Mouse (Mus musculus) hindbrain, embryonic 11.5 days (tissue): ENCODE data around the gene Dnajc17. TPM values are rescaled to one million over a fixed set of nuclear protein-coding genes. Genes with fewer than 3 reads are reported as not detected.

Experiments
- ATAC-seq: fragments of 200-750 bp; cut with Nextera tagmentation; 2 replicates; pipeline ENCODE4 v1.8.0; 2017; ENCODE audit warnings: mild to moderate bottlenecking, moderate TSS enrichment, moderate library complexity; ENCODE audit not compliant: low FRiP score
- DNase-seq: peaks from one replicate; pipeline ENCODE4 v3.0.0-alpha.2; 2015; ENCODE audit warnings: low spot score
- H3K27ac ChIP-seq: fragments of 300-500 bp; sonication (generic); 2 replicates; pipeline ENCODE4 v1.5.1; 2014; ENCODE audit warnings: mild to moderate bottlenecking, low read depth, low read length
- H3K27me3 ChIP-seq: fragments of 300-500 bp; sonication (generic); 2 replicates; pipeline ENCODE4 v1.6.1; 2014; ENCODE audit warnings: mild to moderate bottlenecking, low read length, moderate library complexity, mixed read lengths; ENCODE audit not compliant: control insufficient read depth, insufficient read depth
- H3K36me3 ChIP-seq: fragments of 300-500 bp; sonication (generic); 2 replicates; pipeline ENCODE4 v1.6.1; 2014; ENCODE audit warnings: mild to moderate bottlenecking, low read length, moderate library complexity, mixed read lengths; ENCODE audit not compliant: control insufficient read depth, insufficient read depth
- H3K4me1 ChIP-seq: fragments of 300-500 bp; sonication (generic); replicated peaks from 2 replicates; pipeline ENCODE4 v1.6.1; 2014; ENCODE audit warnings: low read length, mixed read lengths; ENCODE audit not compliant: control insufficient read depth, insufficient read depth
- H3K4me2 ChIP-seq: fragments of 300-500 bp; sonication (generic); replicated peaks from 2 replicates; pipeline ENCODE4 v1.6.1; 2014; ENCODE audit warnings: mild to moderate bottlenecking, low read depth, low read length
- H3K4me3 ChIP-seq: fragments of 300-500 bp; sonication (generic); 2 replicates; pipeline ENCODE4 v1.5.1; 2014; ENCODE audit warnings: low read depth, low read length
- H3K9ac ChIP-seq: fragments of 300-500 bp; sonication (generic); 2 replicates; pipeline ENCODE4 v1.6.1; 2014; ENCODE audit warnings: low read depth, low read length
- H3K9me3 ChIP-seq: fragments of 300-500 bp; sonication (generic); 2 replicates; pipeline ENCODE4 v1.6.1; 2016; ENCODE audit warnings: low read length; ENCODE audit not compliant: control insufficient read depth
- WGBS: fragments of 180-500 bp; shearing (Covaris S2); extraction: QIAGEN DNeasy Blood & Tissue Kit; methylation state at CpG from one replicate; pipeline ENCODE4 v1.1.7; 2014; 5-methylcytosine and 5-hydroxymethylcytosine counted together
- polyA plus RNA-seq: library from polyadenylated mRNA; unstranded; fragments of >200 nt; fragmentation: Nextera tagmentation; extraction: Ambion mirVana; gene quantifications from 2 replicates; pipeline ENCODE4 v1.2.1, GENCODE M21; 2014

Gene Dnajc17
- polyA plus RNA-seq, 1 experiment from 2014 or later: 22.2 TPM

DNA sequence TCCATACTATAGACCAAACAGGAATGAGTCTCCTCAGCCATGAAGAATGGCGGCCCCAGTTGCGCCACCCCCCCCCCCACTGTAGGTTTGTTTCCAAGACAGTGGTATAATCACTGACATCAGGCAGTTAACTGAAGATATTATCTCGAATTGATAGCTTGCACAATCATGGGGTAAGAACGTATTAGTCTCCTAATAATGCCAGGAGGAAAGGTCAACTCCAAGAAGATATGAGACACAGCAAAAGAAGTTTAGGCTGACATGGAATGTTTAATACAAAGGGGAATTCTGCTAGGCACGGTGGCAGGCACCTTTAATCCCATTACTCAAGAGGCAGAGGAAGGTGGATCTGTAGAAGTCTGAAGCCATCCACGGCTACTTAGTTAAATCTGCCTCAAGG is 62.2 kb downstream of the Dnajc17 start:
- Histone ChIP-seq H3K9me3 (no peaks in the 10 kb centered on the region), H3K27me3 (no peaks in the 10 kb centered on the region), H3K4me2 (no peak overlapping the region), H3K36me3 (peaks cover 17% of the 10 kb centered on the region), H3K27ac (no peak overlapping the region), H3K9ac (no peak overlapping the region), H3K4me1 (no peaks in the 10 kb centered on the region), H3K4me3 (no peak overlapping the region)
- ATAC-seq (no peak), DNase-seq (no peak)
- 92% methylated on average over 6 of the region's 6 CpGs for WGBS

DNA sequence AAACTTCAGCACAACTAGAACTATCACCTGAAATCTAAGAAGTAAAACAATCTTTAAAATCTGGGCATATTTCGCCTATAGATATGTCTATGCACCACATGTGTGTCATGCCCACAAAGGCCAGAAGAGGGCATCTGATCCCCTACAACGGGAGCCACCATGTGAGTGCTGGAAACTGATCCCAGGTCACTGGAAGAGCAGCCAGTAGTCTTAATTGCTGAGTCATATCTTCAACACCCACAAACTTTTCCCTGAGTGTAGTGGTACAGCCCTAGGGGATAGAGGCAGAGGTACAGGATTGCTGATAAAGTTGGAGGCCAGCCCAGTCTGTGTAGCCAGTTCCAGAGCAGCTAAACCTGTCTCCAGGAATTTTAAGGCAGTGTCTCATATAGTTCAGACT is 63.4 kb downstream of the Dnajc17 start:
- Histone ChIP-seq H3K9ac (no peak overlapping the region), H3K27me3 (no peaks in the 10 kb centered on the region), H3K9me3 (no peaks in the 10 kb centered on the region), H3K4me2 (no peak overlapping the region), H3K4me3 (no peak overlapping the region), H3K4me1 (no peaks in the 10 kb centered on the region), H3K36me3 (peaks cover 19% of the 10 kb centered on the region), H3K27ac (no peak overlapping the region)
- no peak for ATAC-seq
- DNase-seq: peak; percentile 11
- WGBS: 90% methylated on average over 2 of the region's 2 CpGs

DNA sequence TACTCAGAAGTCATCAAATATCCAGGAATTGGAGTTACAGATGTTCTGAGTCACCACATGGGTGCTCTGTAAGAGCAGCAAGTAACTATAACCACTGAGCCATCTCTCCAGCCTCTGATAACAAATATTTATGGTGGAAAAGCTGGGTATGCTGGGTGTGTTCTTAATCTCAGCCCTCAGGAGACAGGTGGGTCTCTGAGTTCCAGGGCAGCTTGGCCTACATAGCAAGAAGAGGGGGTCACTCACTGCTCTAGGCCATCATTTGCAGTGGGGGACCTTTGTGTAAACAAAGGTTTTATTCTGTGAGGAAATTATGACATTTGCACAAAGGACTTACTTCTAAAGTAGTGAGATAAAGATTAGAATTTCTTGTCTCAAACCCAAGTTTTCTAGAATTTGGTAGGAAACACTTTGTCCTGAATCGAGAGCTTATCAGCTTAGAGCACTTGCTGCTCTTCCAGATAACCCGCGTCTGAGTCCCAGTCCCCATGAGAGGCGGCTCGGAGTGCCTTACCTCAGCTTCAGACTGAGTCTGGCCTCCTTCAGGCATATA is 72.2 kb downstream of the Dnajc17 start:
- H3K4me1 ChIP-seq: no peaks in the 10 kb centered on the region
- no peak overlapping the region for H3K27ac ChIP-seq
- DNase-seq: no peak
- no peaks in the 10 kb centered on the region for H3K27me3 ChIP-seq
- H3K4me2 ChIP-seq: no peak overlapping the region
- no peak overlapping the region for H3K4me3 ChIP-seq
- no peak overlapping the region for H3K9ac ChIP-seq
- no peaks in the 10 kb centered on the region for H3K9me3 ChIP-seq
- ATAC-seq: no peak
- peaks cover 2% of the 10 kb centered on the region; the same call in 1 of the 2 replicates for H3K36me3 ChIP-seq
- WGBS: 90% methylated on average over 5 of the region's 5 CpGs

Other genes starting within 250 kb of the Dnajc17 start
- gene Ccdc32, start 179.4 kb downstream of the Dnajc17 start, polyA plus RNA-seq: 23.3 and 25.8 TPM in 2 replicates
- 6.6 and 7.2 TPM in 2 replicates for gene Rpusd2, start 174.0 kb downstream of the Dnajc17 start, polyA plus RNA-seq
- 37.2 and 47.9 TPM in 2 replicates for gene Knl1, start 161.7 kb downstream of the Dnajc17 start, polyA plus RNA-seq
- gene Rad51, start 96.0 kb downstream of the Dnajc17 start, polyA plus RNA-seq: 48.1 and 57.9 TPM in 2 replicates
- gene Rmdn3, start 51.8 kb downstream of the Dnajc17 start, polyA plus RNA-seq: 43.6 and 45.7 TPM in 2 replicates
- 4.9 and 5.4 TPM in 2 replicates for gene Gchfr, start 41.0 kb downstream of the Dnajc17 start, polyA plus RNA-seq
- gene Gm14137, start 34.3 kb downstream of the Dnajc17 start, polyA plus RNA-seq: 0.32 and 0.33 TPM in 2 replicates
- gene Zfyve19, start 178 bp downstream of the Dnajc17 start, polyA plus RNA-seq: 42.9 and 46.2 TPM in 2 replicates
- 0.23 TPM in 1 of 2 replicates, not detected in the other for gene Ppp1r14d, start 21.1 kb upstream of the Dnajc17 start, polyA plus RNA-seq
- gene Spint1, start 28.6 kb upstream of the Dnajc17 start, polyA plus RNA-seq: 4.1 and 4.6 TPM in 2 replicates
- 3.1 and 3.5 TPM in 2 replicates for gene Rhov, start 62.5 kb upstream of the Dnajc17 start, polyA plus RNA-seq
- 8.5 and 10.9 TPM in 2 replicates for gene Vps18, start 79.9 kb upstream of the Dnajc17 start, polyA plus RNA-seq
- 2.7 and 2.9 TPM in 2 replicates for gene Dll4, start 117.0 kb upstream of the Dnajc17 start, polyA plus RNA-seq
- gene Chac1, start 142.4 kb upstream of the Dnajc17 start, polyA plus RNA-seq: 0.46 and 1.4 TPM in 2 replicates